ENCODE assay signal across 1 mouse cellular context in genomic region chr7:34196132-34197128, GRCm38 (mm10).
A peak's percentile ranks its signal among the peaks of the same experiment; 100 is the strongest.
TF ChIP-seq lines count a peak whose summit lies in the region.

TSS of gene Pdcd2l (minus strand) at chr7:34196661.

TF ChIP-seq in CH12.LX, 34 proteins besides CTCF, POLR2A, EP300 and RAD21 (continued from another document):
- TF ChIP-seq USF1 (IDR thresholded peaks at IDR 0.05; ENCODE audit: low read depth, low read length) (peak; percentile 96), UBTF (IDR thresholded peaks at IDR 0.05; ENCODE audit: low read depth, low read length) (no peak), JUND (conservative IDR thresholded peaks at IDR 0.05; ENCODE audit: low read depth, low read length) (no peak), TCF12 (IDR thresholded peaks at IDR 0.05; ENCODE audit: low read depth, low read length) (peak; percentile 89), MAFK (IDR thresholded peaks at IDR 0.05; ENCODE audit: insufficient replicate concordance, low read length) (no peak), BHLHE40 (IDR thresholded peaks at IDR 0.05; ENCODE audit: low read depth, low read length) (peak; percentile 69), RCOR1 (conservative IDR thresholded peaks at IDR 0.05; ENCODE audit: low read depth, low read length) (no peak), MAX (IDR thresholded peaks at IDR 0.05; ENCODE audit: low read length) (peak; percentile 95), JUN (IDR thresholded peaks at IDR 0.05; ENCODE audit: insufficient read depth, low read depth, low read length) (no peak), ZC3H11A (IDR thresholded peaks at IDR 0.05; ENCODE audit: low read depth, low read length) (no peak), ZNF384 (IDR thresholded peaks at IDR 0.05; ENCODE audit: low read depth, low read length) (no peak), PAX5 (IDR thresholded peaks at IDR 0.05; ENCODE audit: low read length) (no peak), KAT2A (IDR thresholded peaks at IDR 0.05; ENCODE audit: insufficient replicate concordance, low read length) (peak; percentile 76; the same call in 1 of the 2 replicates), ZKSCAN1 (IDR thresholded peaks at IDR 0.05; ENCODE audit: borderline replicate concordance, low read depth, low read length) (no peak), MXI1 (IDR thresholded peaks at IDR 0.05; ENCODE audit: low read depth, low read length) (peak; percentile 92), SIN3A (IDR thresholded peaks at IDR 0.05; ENCODE audit: low read length) (peak; percentile 81), E2F4 (IDR thresholded peaks at IDR 0.05; ENCODE audit: insufficient replicate concordance, low read depth, low read length) (no peak), ETS1 (conservative IDR thresholded peaks at IDR 0.05; ENCODE audit: low read depth, low read length) (no peak), NELFE (IDR thresholded peaks at IDR 0.05; ENCODE audit: low read depth, low read length) (peak; percentile 81), TBP (conservative IDR thresholded peaks at IDR 0.05; ENCODE audit: low read depth, low read length) (0 out of 2 replicates have a peak, but pooled peaks have one; percentile 28), CHD2 (IDR thresholded peaks at IDR 0.05; ENCODE audit: low read length) (no peak), MEF2A (IDR thresholded peaks at IDR 0.05; ENCODE audit: borderline replicate concordance, low read depth, low read length) (peak; percentile 47; the same call in 1 of the 2 replicates)
TF ChIP-seq in CH12.LX: peak in this region for 18.
